Mouse (Mus musculus) retina, postnatal 7 days (tissue): ENCODE measurements around the gene Rlf.

Experiments used
- DNase-seq: peaks from one replicate; pipeline ENCODE4 v3.0.0-alpha.2; 2012; ENCODE audit warnings: low read depth, low spot score

Gene Rlf

GRCm38 (mm10) chr4:121214793-121215304 is at the start of gene Rlf:
Rlf (minus strand) TSS chr4:121215084.
- peak; percentile 95 for DNase-seq

GRCm38 (mm10) chr4:121241612-121242000 is 26.7 kb upstream of the Rlf start:
- no peak for DNase-seq

DNA sequence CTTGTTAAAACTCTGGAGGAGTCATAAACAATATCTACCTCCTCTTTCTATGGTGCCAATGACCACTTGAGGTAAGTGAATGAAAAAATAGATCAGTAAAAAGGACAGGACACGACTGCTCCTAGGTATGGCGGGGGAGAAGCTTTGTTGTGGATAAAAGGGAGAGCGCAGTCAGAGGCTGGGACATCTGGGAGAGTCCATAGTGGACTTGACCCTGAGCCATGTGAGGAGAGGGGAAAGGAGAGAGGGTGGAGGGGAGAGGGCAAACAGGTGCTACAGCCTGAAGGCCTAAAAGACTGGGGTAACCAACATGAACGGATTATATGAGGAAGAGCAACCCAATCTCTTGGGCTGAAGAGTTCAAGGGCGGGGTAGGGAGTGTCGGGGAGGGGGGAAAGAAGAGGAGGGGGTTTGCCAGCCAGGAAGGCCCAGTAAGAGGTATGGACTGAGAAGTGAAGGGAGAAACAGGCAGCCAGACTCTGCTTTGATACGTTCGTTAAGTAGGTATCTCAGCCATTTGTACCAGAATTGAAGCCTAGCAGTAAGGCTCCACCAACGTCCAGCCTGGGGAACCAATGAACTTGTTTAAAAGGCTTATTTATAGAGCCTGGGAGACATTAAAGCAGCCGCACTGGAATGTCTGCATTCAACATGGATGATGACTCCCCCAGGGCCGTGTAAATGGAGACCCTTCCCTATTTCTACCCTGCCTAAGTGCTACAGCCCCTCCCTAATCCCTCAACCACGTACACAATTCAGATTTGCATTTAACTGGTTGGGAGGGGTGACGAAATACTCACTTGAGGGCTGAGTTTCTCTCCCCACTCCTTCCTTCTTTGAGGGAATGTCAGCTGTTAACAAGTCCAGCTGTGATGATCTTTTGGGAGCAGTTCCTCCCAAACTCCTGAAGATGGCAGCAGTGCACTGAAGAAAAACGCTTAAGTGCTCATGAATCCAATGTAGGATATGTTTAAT is 26.0 kb upstream of the Rlf start:
- DNase-seq, result peak; percentile 63

- no peak for DNase-seq
Measured at GRCm38 (mm10) chr4:121239878-121240277, 25.0 kb upstream of the Rlf start.

DNA sequence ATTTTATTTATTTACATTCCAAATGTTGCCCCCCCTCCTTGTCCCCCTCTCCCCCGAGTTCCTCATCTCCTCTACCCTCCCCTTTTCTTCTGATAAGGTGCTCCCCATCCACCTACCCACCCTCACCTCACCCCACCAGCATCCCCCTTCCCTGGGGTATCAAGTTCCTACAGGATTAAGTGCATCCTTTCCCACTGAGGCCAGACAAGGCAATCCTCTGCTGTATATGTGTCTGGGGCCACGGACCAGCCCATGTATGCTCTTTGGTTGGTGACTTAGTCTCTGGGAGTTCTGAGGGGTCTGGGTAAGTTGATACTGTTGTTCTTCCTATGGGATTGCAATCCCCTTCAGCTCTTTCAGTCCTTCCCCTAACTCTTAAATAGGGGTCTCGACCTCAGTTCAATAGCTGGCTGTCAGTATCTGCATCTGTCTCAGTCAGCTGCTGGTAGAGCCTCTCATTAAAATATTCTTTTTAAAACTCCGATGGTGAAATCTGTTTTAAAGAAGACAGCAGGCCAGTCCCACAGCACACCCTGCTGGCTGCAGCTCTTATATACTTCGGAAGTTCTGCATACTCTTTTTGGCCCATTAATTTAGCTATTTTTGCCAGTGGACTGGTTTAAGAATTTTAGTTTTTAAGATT is 17.0 kb upstream of the Rlf start:
- no peak for DNase-seq

DNA sequence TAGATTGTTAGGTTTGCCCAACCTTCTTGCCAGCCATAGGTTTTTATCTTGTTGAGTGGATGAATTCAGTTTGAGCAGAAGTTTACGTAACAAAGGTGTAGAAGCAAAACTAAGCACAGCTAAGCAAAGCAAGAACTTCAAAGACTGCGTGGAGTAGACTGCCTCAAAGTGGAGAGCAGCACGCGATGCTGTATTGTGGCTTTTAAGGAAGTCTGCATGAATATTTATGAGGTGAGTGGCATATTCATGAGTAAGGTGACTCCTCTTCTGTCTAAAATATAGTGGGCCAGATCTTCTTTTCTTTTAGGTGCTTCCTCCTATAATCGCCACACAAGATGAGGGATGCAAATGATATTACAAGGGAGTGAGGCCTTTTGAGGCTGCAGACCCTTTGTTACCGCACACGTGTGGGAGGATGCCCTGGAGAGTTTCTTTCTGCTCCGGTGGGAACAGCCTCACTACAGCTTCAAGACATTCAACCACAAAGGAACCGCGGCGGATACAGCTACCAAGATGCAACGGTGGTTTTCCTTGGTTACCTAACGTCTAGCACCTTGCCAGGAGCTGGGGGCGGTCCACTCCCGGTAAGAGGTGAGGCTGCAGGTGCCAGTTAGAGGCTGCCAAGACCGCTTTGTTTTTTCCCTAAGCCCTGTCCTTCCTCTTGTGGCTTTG is 16.2 kb upstream of the Rlf start:
- DNase-seq, result no peak

- DNase-seq, result no peak
Measured at GRCm38 (mm10) chr4:121227072-121227471, 12.2 kb upstream of the Rlf start.

- DNase-seq, result no peak
Measured at GRCm38 (mm10) chr4:121225177-121225576, 10.3 kb upstream of the Rlf start.

DNA sequence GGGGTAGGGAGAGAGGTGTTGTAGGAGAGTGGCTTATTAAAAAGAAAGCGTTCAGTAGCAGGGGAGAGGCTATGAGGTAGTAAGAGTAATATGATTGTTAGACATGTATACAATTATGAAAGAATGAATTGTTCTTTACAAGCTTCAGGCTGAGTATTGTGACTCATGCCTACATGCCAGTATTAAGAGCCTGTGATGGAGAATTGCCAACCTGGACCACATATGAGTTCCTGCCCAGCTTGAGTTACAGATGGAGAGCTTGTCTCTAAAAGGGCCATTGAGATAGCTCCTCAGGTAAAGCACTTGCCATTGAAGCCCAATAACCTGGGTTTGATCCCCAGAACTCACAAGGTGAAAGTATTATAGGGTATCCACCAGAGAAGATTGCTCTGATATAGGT is 8.3 kb upstream of the Rlf start:
- DNase-seq, result no peak

GRCm38 (mm10) chr4:121216216-121216615 is 1.3 kb upstream of the Rlf start:
- no peak for DNase-seq

GRCm38 (mm10) chr4:121215489-121215888 is 605 bp upstream of the Rlf start:
- DNase-seq, result no peak

- peak; percentile 17 for DNase-seq
Measured at GRCm38 (mm10) chr4:121213936-121214792, 720 bp downstream of the Rlf start.

- DNase-seq, result no peak
Measured at GRCm38 (mm10) chr4:121208911-121209310, 6.0 kb downstream of the Rlf start.

DNA sequence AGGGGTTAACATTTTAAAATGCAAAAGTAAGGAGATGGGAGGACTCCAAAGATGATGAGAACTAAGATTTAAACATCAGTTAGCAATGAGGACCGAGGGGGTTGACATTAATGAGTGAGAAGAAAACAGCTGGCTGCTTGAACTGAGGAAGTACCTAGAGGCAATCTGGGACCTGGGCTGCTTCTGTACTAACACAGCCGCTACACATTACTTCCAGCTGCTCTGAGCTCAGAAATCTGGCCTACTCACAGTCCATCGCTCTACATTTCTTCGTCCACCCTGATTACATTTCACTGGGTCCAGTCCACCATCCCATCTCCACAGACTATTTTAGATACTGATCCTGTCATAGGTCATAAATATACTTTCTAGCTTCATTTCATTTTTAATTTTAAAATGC is 17.0 kb downstream of the Rlf start:
- DNase-seq, result no peak

GRCm38 (mm10) chr4:121196995-121197394 is 17.9 kb downstream of the Rlf start:
- no peak for DNase-seq

DNA sequence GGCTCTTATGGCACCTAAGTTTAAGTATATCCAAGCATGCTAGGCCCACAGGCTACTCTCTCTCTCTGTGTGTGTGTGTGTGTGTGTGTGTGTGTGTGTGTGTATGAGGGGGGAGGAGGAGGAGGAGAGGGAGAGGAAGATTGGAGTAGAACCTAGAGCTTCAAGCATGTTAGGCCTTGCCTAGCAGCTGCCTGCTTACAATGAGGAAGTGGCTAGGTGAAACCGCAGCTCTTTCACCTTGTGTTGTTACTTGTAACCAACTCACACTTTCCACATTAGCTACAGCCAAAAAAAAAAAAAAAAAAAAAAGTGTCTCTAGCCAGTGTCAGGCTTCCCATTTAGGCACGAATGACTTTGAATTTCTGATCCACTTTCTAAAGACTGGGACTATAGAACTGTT is 18.7 kb downstream of the Rlf start:
- no peak for DNase-seq

- DNase-seq, result no peak
Measured at GRCm38 (mm10) chr4:121194736-121195135, 20.1 kb downstream of the Rlf start.

GRCm38 (mm10) chr4:121192306-121192705 is 22.6 kb downstream of the Rlf start:
- DNase-seq, result no peak

GRCm38 (mm10) chr4:121189341-121189740 is 25.5 kb downstream of the Rlf start:
- no peak for DNase-seq

GRCm38 (mm10) chr4:121179669-121180068 is 35.2 kb downstream of the Rlf start:
- DNase-seq, result no peak

DNA sequence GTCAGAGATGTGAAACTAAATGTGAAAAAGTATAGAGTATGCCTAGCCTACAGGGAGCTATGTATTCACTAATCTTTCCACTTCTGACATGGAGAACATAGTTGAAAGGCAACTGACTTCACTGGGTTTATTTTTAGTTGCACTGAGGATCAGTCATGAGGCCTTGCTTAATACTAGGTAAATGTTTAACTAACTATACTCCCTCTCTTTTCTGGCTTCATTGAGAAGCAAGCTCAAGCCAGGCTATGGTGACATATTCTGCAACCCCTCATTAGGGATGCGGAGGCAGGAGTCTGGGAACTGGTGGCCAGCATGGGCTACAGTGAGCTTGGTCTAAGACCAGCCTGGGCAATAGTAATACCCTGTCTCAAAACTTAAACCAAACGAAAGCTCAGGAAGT is 47.2 kb downstream of the Rlf start:
- DNase-seq, result no peak
